Mouse (Mus musculus) heart, embryonic 15.5 days (tissue): ENCODE results near the gene Rnaset2b. TPM values are rescaled to one million over a fixed set of nuclear protein-coding genes. Genes with fewer than 3 reads are reported as not detected.
"Not testable (repeated sequence)": the region's sequence is repeated elsewhere in the genome, so short reads cannot be mapped to it uniquely, and the experiment has no call there.

ENCODE experiments used
- ATAC-seq: fragments of 200-750 bp; cut with Nextera tagmentation; replicated peaks from 2 replicates; pipeline ENCODE4 v1.8.0; 2017; ENCODE audit warnings: low read depth, moderate TSS enrichment; ENCODE audit not compliant: insufficient number of reproducible peaks, insufficient read depth, low FRiP score
- H3K27ac ChIP-seq: fragments of 300-500 bp; sonication (generic); 2 replicates; pipeline ENCODE4 v1.5.1; 2015; ENCODE audit warnings: mild to moderate bottlenecking, inconsistent platforms
- H3K27me3 ChIP-seq: fragments of 300-500 bp; sonication (generic); 2 replicates; pipeline ENCODE4 v1.6.1; 2015; ENCODE audit warnings: inconsistent platforms
- H3K36me3 ChIP-seq: fragments of 300-500 bp; sonication (generic); 2 replicates; pipeline ENCODE4 v1.6.1; 2015; ENCODE audit warnings: mild to moderate bottlenecking, inconsistent platforms
- H3K4me1 ChIP-seq: fragments of 300-500 bp; sonication (generic); replicated peaks from 2 replicates; pipeline ENCODE4 v1.6.1; 2015; ENCODE audit warnings: inconsistent platforms
- H3K4me2 ChIP-seq: fragments of 300-500 bp; sonication (generic); 2 replicates; pipeline ENCODE4 v1.6.1; 2015; ENCODE audit warnings: inconsistent platforms, mild to moderate bottlenecking, moderate library complexity
- H3K4me3 ChIP-seq: fragments of 300-500 bp; sonication (generic); 2 replicates; pipeline ENCODE4 v1.5.1; 2015; ENCODE audit warnings: mild to moderate bottlenecking, inconsistent platforms
- H3K9ac ChIP-seq: fragments of 300-500 bp; sonication (generic); 2 replicates; pipeline ENCODE4 v1.6.1; 2015; ENCODE audit warnings: mild to moderate bottlenecking, inconsistent platforms
- H3K9me3 ChIP-seq: fragments of 300-500 bp; sonication (generic); replicated peaks from 2 replicates; pipeline ENCODE4 v1.6.1; 2016; ENCODE audit warnings: inconsistent platforms
- WGBS: fragments of 180-500 bp; shearing (Covaris S2); methylation state at CpG from one replicate; pipeline ENCODE4 v1.1.7; 2015; ENCODE audit warnings: mixed read lengths; 5-methylcytosine and 5-hydroxymethylcytosine counted together
- polyA plus RNA-seq: library from polyadenylated mRNA; unstranded; fragments of >200 nt; fragmentation: Nextera tagmentation; extraction: Ambion mirVana; gene quantifications from 2 replicates; pipeline ENCODE4 v1.2.1, GENCODE M21; 2015

Gene Rnaset2b
- polyA plus RNA-seq, 1 experiment from 2014 or later: 238 TPM

- not testable (repeated sequence) for H3K4me2 ChIP-seq, H3K9ac ChIP-seq, H3K4me3 ChIP-seq, H3K27ac ChIP-seq, H3K4me1 ChIP-seq, H3K36me3 ChIP-seq, H3K9me3 ChIP-seq, ATAC-seq, H3K27me3 ChIP-seq
- WGBS: 46% methylated on average over 5 of the region's 7 CpGs
Measured at GRCm38 (mm10) chr17:7030204-7030603, 59.8 kb downstream of the Rnaset2b start.

- not testable (repeated sequence) for H3K36me3 ChIP-seq, H3K9me3 ChIP-seq, H3K4me1 ChIP-seq, H3K27me3 ChIP-seq, H3K27ac ChIP-seq, H3K9ac ChIP-seq, H3K4me2 ChIP-seq, ATAC-seq, H3K4me3 ChIP-seq
- 51% methylated on average over 3 of the region's 6 CpGs for whole genome bisulfite sequencing
Measured at GRCm38 (mm10) chr17:7030622-7031174, 60.3 kb downstream of the Rnaset2b start.

- ATAC-seq, H3K9ac ChIP-seq, H3K27me3 ChIP-seq, H3K4me2 ChIP-seq, H3K4me3 ChIP-seq, H3K27ac ChIP-seq, H3K36me3 ChIP-seq, H3K4me1 ChIP-seq, H3K9me3 ChIP-seq: not testable (repeated sequence)
- WGBS: 69% methylated on average over 3 of the region's 17 CpGs
Measured at GRCm38 (mm10) chr17:7033192-7034166, 63.0 kb downstream of the Rnaset2b start.

Other genes starting within 250 kb of the Rnaset2b start
- gene Ezr, start 187.8 kb upstream of the Rnaset2b start, polyA plus RNA-seq: 109 and 136 TPM in 2 replicates
- 66.3 and 68.9 TPM in 2 replicates for gene Rsph3b, start 22.0 kb upstream of the Rnaset2b start, polyA plus RNA-seq
- 23.7 and 32.7 TPM in 2 replicates for gene Tagap1, start 9.5 kb upstream of the Rnaset2b start, polyA plus RNA-seq
- gene Gm49721, start 8.3 kb downstream of the Rnaset2b start, polyA plus RNA-seq: 0.05 TPM in 1 of 2 replicates, not detected in the other
- gene Gm1604a, start 54.9 kb downstream of the Rnaset2b start, polyA plus RNA-seq: 0.28 TPM in 1 of 2 replicates, not detected in the other
- gene Rps6ka2, start 199.5 kb downstream of the Rnaset2b start, polyA plus RNA-seq: 24.4 and 29.9 TPM in 2 replicates